Mouse (Mus musculus) intestine, postnatal 0 days (tissue): ENCODE results near the gene Wfdc16. TPM values are rescaled to one million over a fixed set of nuclear protein-coding genes. Genes with fewer than 3 reads are reported as not detected.
"Not testable (repeated sequence)": the region's sequence is repeated elsewhere in the genome, so short reads cannot be mapped to it uniquely, and the experiment has no call there.

ENCODE experiments used
- ATAC-seq: fragments of 200-750 bp; cut with Nextera tagmentation; 2 replicates; pipeline ENCODE4 v1.8.0; 2017; ENCODE audit warnings: mild to moderate bottlenecking, moderate TSS enrichment, moderate library complexity
- H3K27ac ChIP-seq: fragments of 300-500 bp; sonication (generic); 2 replicates; pipeline ENCODE4 v1.5.1; 2014; ENCODE audit warnings: mild to moderate bottlenecking, low read depth, low read length, moderate library complexity
- H3K27me3 ChIP-seq: fragments of 300-500 bp; sonication (generic); replicated peaks from 2 replicates; pipeline ENCODE4 v1.6.1; 2014; ENCODE audit warnings: low read length, mixed read lengths; ENCODE audit not compliant: control insufficient read depth, insufficient read depth
- H3K36me3 ChIP-seq: fragments of 300-500 bp; sonication (generic); 2 replicates; pipeline ENCODE4 v1.6.1; 2014; ENCODE audit warnings: mild to moderate bottlenecking, moderate library complexity; ENCODE audit not compliant: control insufficient read depth, insufficient read depth
- H3K4me1 ChIP-seq: fragments of 300-500 bp; sonication (generic); replicated peaks from 2 replicates; pipeline ENCODE4 v1.6.1; 2014; ENCODE audit warnings: antibody characterized with exemption, low read length, mixed read lengths; ENCODE audit not compliant: control insufficient read depth, insufficient read depth
- H3K4me2 ChIP-seq: fragments of 300-500 bp; sonication (generic); replicated peaks from 2 replicates; pipeline ENCODE4 v1.6.1; 2014; ENCODE audit warnings: low read depth, mild to moderate bottlenecking, moderate library complexity
- H3K4me3 ChIP-seq: fragments of 300-500 bp; sonication (generic); 2 replicates; pipeline ENCODE4 v1.5.1; 2014; ENCODE audit warnings: low read depth, low read length
- H3K9ac ChIP-seq: fragments of 300-500 bp; sonication (generic); 2 replicates; pipeline ENCODE4 v1.6.1; 2014; ENCODE audit warnings: mild to moderate bottlenecking, low read depth, low read length
- H3K9me3 ChIP-seq: fragments of 300-500 bp; sonication (generic); 2 replicates; pipeline ENCODE4 v1.6.1; 2016; ENCODE audit warnings: mixed run types; ENCODE audit not compliant: control insufficient read depth
- CTCF ChIP-seq: sonication (generic); IDR thresholded peaks from 2 replicates; pipeline ENCODE4 v1.5.1; 2016; ENCODE audit warnings: low read depth, mild to moderate bottlenecking, control low read depth, antibody characterized with exemption, moderate library complexity
- WGBS: fragments of 180-500 bp; shearing (Covaris S2); extraction: QIAGEN DNeasy Blood & Tissue Kit; methylation state at CpG from one replicate; pipeline ENCODE4 v1.1.7; 2014; 5-methylcytosine and 5-hydroxymethylcytosine counted together
- polyA plus RNA-seq: library from polyadenylated mRNA; unstranded; fragments of >200 nt; fragmentation: Nextera tagmentation; extraction: Ambion mirVana; gene quantifications from 2 replicates; pipeline ENCODE4 v1.2.1, GENCODE M21; 2015

Wfdc16 gene
- polyA plus RNA-seq, 1 experiment from 2014 or later = not detected

GRCm38 (mm10) chr2:164641881-164642673 lies 3.5 kb upstream of the Wfdc16 start:
- H3K4me1 ChIP-seq = no peaks in the 10 kb centered on the region
- ATAC-seq = no peak
- TF ChIP-seq CTCF = no peak
- no peak overlapping the region for H3K4me2 ChIP-seq
- no peak overlapping the region for H3K9ac ChIP-seq
- WGBS = 76% methylated on average over 13 of the region's 13 CpGs
- no peaks in the 10 kb centered on the region for H3K27me3 ChIP-seq
- H3K4me3 ChIP-seq = no peak overlapping the region
- no peaks in the 10 kb centered on the region for H3K36me3 ChIP-seq
- H3K9me3 ChIP-seq = no peaks in the 10 kb centered on the region
- no peak overlapping the region for H3K27ac ChIP-seq

GRCm38 (mm10) chr2:164641129-164641528 lies 2.5 kb upstream of the Wfdc16 start:
- Histone ChIP-seq H3K4me2 (no peak overlapping the region), H3K27me3 (no peaks in the 10 kb centered on the region), H3K27ac (no peak overlapping the region), H3K4me1 (no peaks in the 10 kb centered on the region), H3K36me3 (no peaks in the 10 kb centered on the region), H3K9me3 (no peaks in the 10 kb centered on the region), H3K4me3 (no peak overlapping the region), H3K9ac (no peak overlapping the region)
- ATAC-seq = no peak
- no peak for TF ChIP-seq CTCF
- 59% methylated on average over 7 of the region's 7 CpGs for WGBS

GRCm38 (mm10) chr2:164635266-164635665 lies 3.3 kb downstream of the Wfdc16 start:
- H3K4me2 ChIP-seq = no peak overlapping the region
- 75% methylated on average over 9 of the region's 9 CpGs for WGBS
- no peaks in the 10 kb centered on the region for H3K27me3 ChIP-seq
- H3K36me3 ChIP-seq = no peaks in the 10 kb centered on the region
- H3K9ac ChIP-seq = no peak overlapping the region
- ATAC-seq = no peak
- H3K9me3 ChIP-seq = no peaks in the 10 kb centered on the region
- H3K27ac ChIP-seq = no peak overlapping the region
- no peaks in the 10 kb centered on the region for H3K4me1 ChIP-seq
- H3K4me3 ChIP-seq = no peak overlapping the region
- peak; percentile 52 for TF ChIP-seq CTCF

GRCm38 (mm10) chr2:164621775-164622174 lies 16.8 kb downstream of the Wfdc16 start:
- H3K9me3 ChIP-seq = no peaks in the 10 kb centered on the region
- 78% methylated on average over 4 of the region's 4 CpGs for WGBS
- H3K27me3 ChIP-seq = no peaks in the 10 kb centered on the region
- H3K9ac ChIP-seq = no peak overlapping the region
- no peak overlapping the region for H3K27ac ChIP-seq
- H3K4me3 ChIP-seq = no peak overlapping the region
- H3K4me1 ChIP-seq = no peaks in the 10 kb centered on the region
- ATAC-seq = no peak
- no peaks in the 10 kb centered on the region for H3K36me3 ChIP-seq
- no peak overlapping the region for H3K4me2 ChIP-seq
- TF ChIP-seq CTCF = peak; percentile 53

- H3K4me2 ChIP-seq = no peak overlapping the region
- no peaks in the 10 kb centered on the region for H3K27me3 ChIP-seq
- no peaks in the 10 kb centered on the region for H3K36me3 ChIP-seq
- no peaks in the 10 kb centered on the region for H3K9me3 ChIP-seq
- H3K27ac ChIP-seq = no peak overlapping the region
- no peak for TF ChIP-seq CTCF
- no peak for ATAC-seq
- no peak overlapping the region for H3K9ac ChIP-seq
- 69% methylated on average over 5 of the region's 5 CpGs for WGBS
- H3K4me1 ChIP-seq = no peaks in the 10 kb centered on the region
- H3K4me3 ChIP-seq = no peak overlapping the region
Observed at GRCm38 (mm10) chr2:164619050-164619449, 19.5 kb downstream of the Wfdc16 start.

- WGBS = 88% methylated on average over 3 of the region's 3 CpGs
- no peak for TF ChIP-seq CTCF
- no peaks in the 10 kb centered on the region for H3K9me3 ChIP-seq
Observed at GRCm38 (mm10) chr2:164615386-164615785, 23.2 kb downstream of the Wfdc16 start.

GRCm38 (mm10) chr2:164613471-164613870 lies 25.1 kb downstream of the Wfdc16 start, which contains the start of the genes Wfdc6b and Wfdc8:
Gene Wfdc6b, plus strand, starts transcription at chr2:164613522.
Gene Wfdc8, minus strand, starts transcription at chr2:164613626.
- H3K4me1 ChIP-seq, H3K9ac ChIP-seq, H3K36me3 ChIP-seq, H3K27me3 ChIP-seq, H3K4me2 ChIP-seq, H3K9me3 ChIP-seq, ATAC-seq, H3K27ac ChIP-seq, H3K4me3 ChIP-seq: not testable (repeated sequence)
- 50% methylated on average over 8 of the region's 8 CpGs for WGBS

More at GRCm38 (mm10) chr2:164615386-164615785, 23.2 kb downstream of the Wfdc16 start:
- no peak overlapping the region for H3K27ac ChIP-seq
- H3K4me1 ChIP-seq = no peaks in the 10 kb centered on the region
- no peaks in the 10 kb centered on the region for H3K36me3 ChIP-seq
- H3K27me3 ChIP-seq = no peaks in the 10 kb centered on the region
- H3K9ac ChIP-seq = no peak overlapping the region
- H3K4me3 ChIP-seq = no peak overlapping the region
- no peak for ATAC-seq
- H3K4me2 ChIP-seq = no peak overlapping the region
